Mouse (Mus musculus) embryonic facial prominence, embryonic 15.5 days (tissue): ENCODE measurements around the gene Tbl3. TPM values are rescaled to one million over a fixed set of nuclear protein-coding genes. Genes with fewer than 3 reads are reported as not detected.
A peak's percentile ranks its signal among the peaks of the same experiment; 100 is the strongest.
"Not testable (repeated sequence)": the region's sequence is repeated elsewhere in the genome, so short reads cannot be mapped to it uniquely, and the experiment has no call there.

ENCODE experiments used
- ATAC-seq: fragments of 200-750 bp; cut with Nextera tagmentation; 2 replicates; pipeline ENCODE4 v1.8.0; 2017; ENCODE audit warnings: low read depth, moderate TSS enrichment; ENCODE audit not compliant: insufficient number of reproducible peaks, low FRiP score, low TSS enrichment
- H3K27ac ChIP-seq: fragments of 300-500 bp; sonication (generic); replicated peaks from 2 replicates; pipeline ENCODE4 v1.5.1; 2015; ENCODE audit warnings: mild to moderate bottlenecking, inconsistent platforms
- H3K27me3 ChIP-seq: fragments of 300-500 bp; sonication (generic); 2 replicates; pipeline ENCODE4 v1.6.1; 2015; ENCODE audit warnings: inconsistent platforms
- H3K36me3 ChIP-seq: fragments of 300-500 bp; sonication (generic); 2 replicates; pipeline ENCODE4 v1.6.1; 2015; ENCODE audit warnings: mild to moderate bottlenecking, inconsistent platforms
- H3K4me1 ChIP-seq: fragments of 300-500 bp; sonication (generic); 2 replicates; pipeline ENCODE4 v1.6.1; 2015; ENCODE audit warnings: inconsistent platforms
- H3K4me2 ChIP-seq: fragments of 300-500 bp; sonication (generic); replicated peaks from 2 replicates; pipeline ENCODE4 v1.6.1; 2015; ENCODE audit warnings: mild to moderate bottlenecking, inconsistent platforms
- H3K4me3 ChIP-seq: fragments of 300-500 bp; sonication (generic); replicated peaks from 2 replicates; pipeline ENCODE4 v1.5.1; 2015; ENCODE audit warnings: mild to moderate bottlenecking, inconsistent platforms
- H3K9ac ChIP-seq: fragments of 300-500 bp; sonication (generic); 2 replicates; pipeline ENCODE4 v1.6.1; 2015; ENCODE audit warnings: inconsistent platforms
- H3K9me3 ChIP-seq: fragments of 300-500 bp; sonication (generic); replicated peaks from 2 replicates; pipeline ENCODE4 v1.6.1; 2016; ENCODE audit warnings: inconsistent platforms
- WGBS: fragments of 180-500 bp; shearing (Covaris S2); methylation state at CpG from one replicate; pipeline ENCODE4 v1.1.7; 2015; 5-methylcytosine and 5-hydroxymethylcytosine counted together
- polyA plus RNA-seq: library from polyadenylated mRNA; unstranded; fragments of >200 nt; fragmentation: Nextera tagmentation; extraction: Ambion mirVana; gene quantifications from 2 replicates; pipeline ENCODE4 v1.2.1, GENCODE M21; 2015

The Tbl3 gene
- polyA plus RNA-seq, 1 experiment from 2014 or later: 63.4 TPM

DNA sequence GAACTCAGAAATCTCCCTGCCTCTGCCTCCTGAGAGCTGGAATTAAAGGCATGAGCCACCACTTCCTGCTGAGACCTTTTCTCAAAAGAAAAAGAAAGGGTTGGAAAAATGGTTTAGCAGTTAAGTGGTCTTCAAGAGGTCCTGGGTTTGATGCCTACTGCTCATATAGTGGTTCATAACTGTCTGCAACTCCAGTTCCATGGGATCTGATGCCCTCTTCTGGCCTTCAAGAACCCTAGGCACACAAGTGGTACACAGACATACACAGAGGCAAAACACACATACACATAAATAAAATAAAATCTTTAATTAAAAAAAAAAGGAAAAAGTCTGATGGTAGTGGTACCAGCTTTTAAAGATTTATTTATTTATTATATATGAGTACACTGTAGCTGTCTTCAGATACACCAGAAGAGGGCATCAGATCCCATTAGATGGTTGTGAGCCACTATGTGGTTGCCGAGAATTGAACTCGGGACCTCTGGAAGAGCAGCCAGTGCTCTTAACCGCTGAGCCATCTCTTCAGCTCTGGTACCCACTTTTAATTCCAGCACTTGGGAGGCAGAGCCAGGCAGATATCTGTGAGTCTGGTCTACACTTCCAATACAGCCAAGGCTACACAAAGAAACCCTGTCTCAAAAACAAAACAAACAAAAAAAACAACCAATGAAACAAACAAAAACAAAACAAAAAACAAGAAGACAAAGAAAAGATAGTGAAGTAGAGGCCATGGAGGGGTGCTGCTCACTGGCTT is 18.4 kb upstream of the Tbl3 start:
- Histone ChIP-seq H3K27ac (no peak overlapping the region), H3K4me3 (no peak overlapping the region), H3K9ac (no peak overlapping the region), H3K36me3 (peaks cover 15% of the 10 kb centered on the region), H3K27me3 (no peaks in the 10 kb centered on the region), H3K9me3 (no peaks in the 10 kb centered on the region), H3K4me1 (peaks cover 26% of the 10 kb centered on the region), H3K4me2 (no peak overlapping the region)
- 63% methylated on average over 3 of the region's 3 CpGs for whole genome bisulfite sequencing
- ATAC-seq: no peak

DNA sequence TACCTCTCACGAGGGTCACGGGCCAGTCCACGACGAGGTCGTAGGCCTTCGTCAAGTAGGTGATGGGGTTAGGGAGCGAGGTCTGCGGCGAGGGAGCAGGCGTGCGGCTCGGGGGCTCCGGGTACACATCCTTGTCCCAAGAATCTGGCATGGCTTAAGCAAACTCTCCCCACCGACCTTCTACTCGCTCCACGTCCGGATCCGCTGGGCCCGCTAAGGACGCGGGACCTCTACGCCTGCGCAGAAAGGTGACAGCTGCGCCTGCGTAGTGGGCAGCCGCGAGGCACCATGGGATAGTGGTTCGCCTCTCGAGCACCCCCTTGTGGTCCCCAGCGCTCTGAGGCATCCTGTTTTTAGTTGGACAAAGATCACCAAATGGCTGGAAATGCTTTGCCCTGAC is 16.7 kb upstream of the Tbl3 start, which contains the start of gene Ndufb10:
TSS of gene Ndufb10 (minus strand) at position 295 of the 400 bp plus-strand sequence.
- peak within 1 kb of the TSS; percentile 93 for H3K4me3 ChIP-seq
- no peaks in the 10 kb centered on the region for H3K9me3 ChIP-seq
- H3K4me2 ChIP-seq: peak within 1 kb of the TSS; percentile 62
- WGBS: under 1% methylated on average over 30 of the region's 30 CpGs
- H3K4me1 ChIP-seq: peaks cover 26% of the 10 kb centered on the region
- peaks cover 15% of the 10 kb centered on the region for H3K36me3 ChIP-seq
- H3K9ac ChIP-seq: peak within 1 kb of the TSS; percentile 92
- H3K27ac ChIP-seq: peak within 1 kb of the TSS; percentile 86
- H3K27me3 ChIP-seq: no peaks in the 10 kb centered on the region
- ATAC-seq: peak; percentile 69

GRCm38 (mm10) chr17:24723881-24724180 is 16.4 kb upstream of the Tbl3 start:
- Histone ChIP-seq H3K9ac (peak overlapping the region; percentile 92), H3K9me3 (no peaks in the 10 kb centered on the region), H3K27ac (peak overlapping the region; percentile 86), H3K4me2 (peak overlapping the region; percentile 62), H3K27me3 (no peaks in the 10 kb centered on the region), H3K36me3 (peaks cover 15% of the 10 kb centered on the region), H3K4me3 (peak overlapping the region; percentile 93), H3K4me1 (peaks cover 28% of the 10 kb centered on the region)
- ATAC-seq: 0 out of 2 replicates have a peak, but pooled peaks have one; percentile 1
- under 1% methylated on average over 15 of the region's 15 CpGs for WGBS

DNA sequence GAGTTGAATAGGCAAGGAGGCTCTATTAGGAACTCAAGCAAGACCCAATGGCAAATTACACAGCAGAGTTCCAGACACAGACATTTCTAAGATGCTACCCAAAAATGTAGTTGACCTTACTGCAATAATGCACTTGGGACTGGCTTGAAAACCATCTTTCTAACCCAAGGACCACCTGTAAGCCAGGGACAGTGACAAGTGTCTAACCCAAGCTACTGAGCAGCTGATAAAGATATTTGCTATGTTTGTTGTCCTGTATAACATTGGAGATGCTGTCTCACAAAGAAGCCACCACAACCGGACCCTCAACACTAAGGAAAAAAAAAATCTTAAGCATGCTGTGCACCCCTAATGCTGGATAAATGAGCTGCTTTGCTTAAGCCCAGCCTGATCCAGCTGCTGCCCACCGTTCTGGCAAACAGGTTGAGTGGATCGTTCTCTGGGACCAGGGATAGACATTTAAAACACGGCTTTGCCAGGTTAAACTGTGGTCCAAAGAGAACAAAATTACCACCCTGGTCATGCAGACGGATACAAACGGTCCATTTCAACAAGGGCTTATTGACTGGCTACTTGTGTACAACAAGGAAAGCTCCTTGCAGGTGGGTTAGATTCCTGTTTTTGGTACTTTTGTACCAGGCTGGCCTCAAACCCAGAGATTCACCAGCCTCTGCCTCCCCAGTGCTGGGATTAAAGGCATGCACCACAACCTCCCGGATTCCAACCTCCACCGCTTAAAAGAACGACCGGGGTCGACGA is 15.8 kb upstream of the Tbl3 start:
- H3K9me3 ChIP-seq: no peaks in the 10 kb centered on the region
- H3K4me1 ChIP-seq: peaks cover 32% of the 10 kb centered on the region
- peak overlapping the region; percentile 62 for H3K4me2 ChIP-seq
- H3K4me3 ChIP-seq: peak overlapping the region; percentile 93
- H3K27ac ChIP-seq: peak overlapping the region; percentile 86
- no peak for ATAC-seq
- H3K27me3 ChIP-seq: no peaks in the 10 kb centered on the region
- peaks cover 15% of the 10 kb centered on the region for H3K36me3 ChIP-seq
- 1% methylated on average over 12 of the region's 12 CpGs for WGBS
- H3K9ac ChIP-seq: peak overlapping the region; percentile 92

DNA sequence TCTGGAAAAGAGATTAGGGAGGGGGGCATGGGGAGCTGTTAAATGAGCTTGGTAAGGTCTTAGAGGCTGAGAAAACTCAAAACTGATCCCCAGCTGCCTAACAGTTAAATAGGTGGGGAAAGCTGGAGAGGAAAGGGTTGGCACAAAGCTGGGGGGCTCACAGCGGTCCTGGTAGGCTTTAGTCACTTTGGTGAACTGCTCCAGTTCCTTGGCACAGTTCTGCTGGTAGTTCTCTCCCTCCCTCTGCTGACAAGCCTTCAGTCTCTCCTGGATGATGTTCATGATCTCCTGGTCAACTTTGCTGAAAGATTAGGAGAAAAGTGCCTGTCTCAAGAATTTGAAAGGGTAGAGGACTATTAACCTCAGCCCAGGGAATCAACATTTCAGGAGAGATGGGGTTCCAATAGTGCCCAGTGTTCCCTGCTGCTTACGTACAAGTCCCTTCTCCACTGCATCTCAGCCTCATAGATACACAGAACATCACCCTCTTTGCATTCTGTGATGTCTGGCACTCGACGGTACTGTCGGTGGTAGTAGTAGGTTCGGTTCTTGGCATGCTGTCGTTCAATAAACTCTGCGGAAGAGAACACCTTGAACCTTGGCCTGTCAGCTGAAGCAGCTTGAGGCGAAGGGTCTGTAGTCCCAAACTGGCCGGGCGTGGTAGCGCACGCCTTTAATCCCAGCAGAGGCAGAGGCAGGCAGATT is 14.9 kb upstream of the Tbl3 start:
- 29% methylated on average over 13 of the region's 13 CpGs for WGBS
- H3K9me3 ChIP-seq: no peaks in the 10 kb centered on the region
- H3K27ac ChIP-seq: 0 out of 2 replicates have a peak overlapping the region, but pooled peaks have one; percentile 29
- H3K27me3 ChIP-seq: no peaks in the 10 kb centered on the region
- H3K4me2 ChIP-seq: peak overlapping the region; percentile 62
- no peak for ATAC-seq
- H3K36me3 ChIP-seq: peaks cover 22% of the 10 kb centered on the region
- H3K4me3 ChIP-seq: peak overlapping the region; percentile 93; the same call in 1 of the 2 replicates
- peaks cover 32% of the 10 kb centered on the region for H3K4me1 ChIP-seq
- 0 out of 2 replicates have a peak overlapping the region, but pooled peaks have one; percentile 3 for H3K9ac ChIP-seq

GRCm38 (mm10) chr17:24721383-24721955 is 14.0 kb upstream of the Tbl3 start:
- H3K27ac ChIP-seq, ATAC-seq, H3K27me3 ChIP-seq, H3K9me3 ChIP-seq: not testable (repeated sequence)
- Histone ChIP-seq H3K4me1 (peaks cover 32% of the 10 kb centered on the region), H3K4me3 (peak overlapping the region; percentile 93), H3K36me3 (peaks cover 24% of the 10 kb centered on the region), H3K4me2 (peak overlapping the region; percentile 68), H3K9ac (peak overlapping the region; percentile 22; the same call in 1 of the 2 replicates)
- WGBS: 67% methylated on average over 7 of the region's 7 CpGs

DNA sequence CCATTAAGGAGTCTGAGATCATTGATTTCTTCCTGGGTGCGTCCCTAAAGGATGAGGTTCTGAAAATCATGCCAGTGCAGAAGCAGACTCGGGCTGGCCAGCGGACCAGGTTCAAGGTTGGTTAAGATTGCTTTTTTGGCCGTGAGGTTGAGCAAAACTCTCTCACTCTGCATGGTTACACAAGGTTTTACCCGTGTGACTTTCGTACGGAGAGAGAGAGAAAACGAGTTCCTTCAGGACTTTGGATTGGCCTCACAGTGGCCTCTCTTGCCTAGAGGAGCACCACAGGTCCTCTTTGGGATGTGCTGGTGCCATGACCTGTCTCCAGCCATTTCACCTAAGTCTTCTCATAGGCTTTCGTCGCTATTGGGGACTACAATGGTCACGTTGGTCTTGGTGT is 13.2 kb upstream of the Tbl3 start:
- ATAC-seq, H3K27me3 ChIP-seq: not testable (repeated sequence)
- WGBS: 0% methylated on average over 11 of the region's 11 CpGs

GRCm38 (mm10) chr17:24719494-24720222 is 12.2 kb upstream of the Tbl3 start:
- peak; percentile 99 for ATAC-seq
- Histone ChIP-seq H3K27ac (peak overlapping the region; percentile 89), H3K9me3 (no peaks in the 10 kb centered on the region), H3K27me3 (no peaks in the 10 kb centered on the region), H3K9ac (peak overlapping the region; percentile 95), H3K4me3 (peak overlapping the region; percentile 93), H3K4me2 (peak overlapping the region; percentile 68), H3K36me3 (peaks cover 35% of the 10 kb centered on the region), H3K4me1 (peaks cover 32% of the 10 kb centered on the region)
- under 1% methylated on average over 61 of the region's 61 CpGs for WGBS

More for the DNA sequence above, 13.2 kb upstream of the Tbl3 start:
- peak overlapping the region; percentile 93 for H3K4me3 ChIP-seq
- H3K27ac ChIP-seq: peak overlapping the region; percentile 89; the same call in 1 of the 2 replicates
- peaks cover 32% of the 10 kb centered on the region for H3K4me1 ChIP-seq
- not testable (repeated sequence) for H3K9me3 ChIP-seq
- H3K9ac ChIP-seq: peak overlapping the region; percentile 78
- H3K4me2 ChIP-seq: peak overlapping the region; percentile 68
- H3K36me3 ChIP-seq: peaks cover 29% of the 10 kb centered on the region

DNA sequence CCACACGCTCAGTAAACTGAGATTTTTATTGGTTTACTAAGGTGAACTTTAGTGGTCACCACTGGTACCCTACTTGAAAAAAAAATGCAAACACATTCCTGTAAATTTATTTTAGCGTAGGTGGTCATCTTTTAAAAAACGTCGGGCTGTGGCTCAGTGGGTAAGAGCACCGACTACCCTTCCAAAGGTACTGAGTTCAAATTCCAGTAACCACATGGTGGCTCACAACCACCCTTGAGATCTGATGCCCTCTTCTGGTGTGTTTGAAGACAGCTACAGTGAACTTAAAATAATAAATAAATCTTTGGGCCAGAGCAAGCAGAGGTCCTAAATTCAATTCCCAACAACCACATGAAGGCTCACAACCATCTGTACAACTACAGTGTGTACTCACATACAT is 11.5 kb upstream of the Tbl3 start:
- peak overlapping the region; percentile 93 for H3K4me3 ChIP-seq
- not testable (repeated sequence) for H3K27me3 ChIP-seq, ATAC-seq, H3K27ac ChIP-seq, H3K9me3 ChIP-seq
- H3K4me2 ChIP-seq: peak overlapping the region; percentile 56
- peaks cover 32% of the 10 kb centered on the region for H3K4me1 ChIP-seq
- 58% methylated on average over 5 of the region's 5 CpGs for WGBS
- peaks cover 35% of the 10 kb centered on the region for H3K36me3 ChIP-seq
- peak overlapping the region; percentile 95 for H3K9ac ChIP-seq

DNA sequence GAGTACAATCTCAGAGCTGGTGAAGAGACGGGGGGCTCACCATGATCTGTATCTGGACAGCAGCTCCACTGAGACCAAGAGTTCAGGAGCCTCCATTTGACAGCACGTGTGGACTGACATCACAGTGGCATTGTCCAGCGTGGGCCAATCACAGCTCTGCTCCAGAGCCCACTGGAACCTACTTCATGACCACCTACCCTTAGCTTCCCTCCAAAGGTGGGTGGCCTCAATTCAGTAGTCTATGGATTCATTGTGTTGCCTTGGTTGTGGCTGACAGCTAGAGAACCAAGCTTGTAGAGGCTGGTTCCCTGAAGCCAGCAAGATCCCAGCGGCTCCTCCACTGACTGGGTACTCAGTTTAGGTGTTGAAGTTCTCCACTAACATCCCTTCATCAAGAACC is 10.5 kb upstream of the Tbl3 start, which contains the start of the genes Rnf151 and Rps2:
TSS of gene Rnf151 (minus strand) at position 121 of the 400 bp plus-strand sequence.
TSS of gene Rps2 (plus strand) at position 174 of the 400 bp plus-strand sequence.
- no peak within 1 kb of the TSS for H3K27ac ChIP-seq
- 81% methylated on average over 4 of the region's 4 CpGs for WGBS
- ATAC-seq: no peak
- H3K9me3 ChIP-seq: no peaks in the 10 kb centered on the region
- H3K36me3 ChIP-seq: peaks cover 35% of the 10 kb centered on the region
- H3K4me1 ChIP-seq: peaks cover 23% of the 10 kb centered on the region
- H3K27me3 ChIP-seq: no peaks in the 10 kb centered on the region
- peak within 1 kb of the TSS; percentile 56 for H3K4me2 ChIP-seq
- H3K9ac ChIP-seq: peak within 1 kb of the TSS; percentile 95; the same call in 1 of the 2 replicates
- H3K4me3 ChIP-seq: peak within 1 kb of the TSS; percentile 93
